Mouse (Mus musculus) right cerebral cortex, postnatal 25 days (tissue): Measurements from ENCODE around the gene Acss2.

Experiments used
- DNase-seq: peaks from one replicate; pipeline ENCODE4 v3.0.0; 2022

Gene Acss2

GRCm38 (mm10) chr2:155630590-155631416 is 113.1 kb downstream of the Acss2 start:
- no peak for DNase-seq

- DNase-seq: no peak
Measured at GRCm38 (mm10) chr2:155632138-155632936, 114.6 kb downstream of the Acss2 start.

- DNase-seq: no peak
Measured at GRCm38 (mm10) chr2:155633121-155633520, 115.4 kb downstream of the Acss2 start.

DNA sequence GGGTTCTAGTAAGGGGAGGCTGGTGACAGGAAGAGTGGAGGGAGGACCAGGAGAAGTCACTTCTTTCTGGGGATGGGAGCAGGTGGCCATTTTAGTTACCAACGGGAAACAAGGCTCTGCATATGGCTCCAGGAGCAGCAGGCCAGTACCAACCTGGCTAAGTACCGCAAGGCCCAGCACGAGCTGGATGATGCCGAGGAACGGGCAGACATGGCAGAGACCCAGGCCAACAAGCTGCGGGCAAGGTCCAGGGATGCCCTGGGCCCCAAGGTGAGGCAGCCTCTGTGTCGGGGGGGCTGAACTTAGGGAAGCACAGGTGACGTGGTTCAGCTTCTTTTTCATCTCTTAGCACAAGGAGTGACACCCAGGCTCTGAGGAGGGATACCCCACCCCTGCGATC is 116.0 kb downstream of the Acss2 start:
- no peak for DNase-seq

DNA sequence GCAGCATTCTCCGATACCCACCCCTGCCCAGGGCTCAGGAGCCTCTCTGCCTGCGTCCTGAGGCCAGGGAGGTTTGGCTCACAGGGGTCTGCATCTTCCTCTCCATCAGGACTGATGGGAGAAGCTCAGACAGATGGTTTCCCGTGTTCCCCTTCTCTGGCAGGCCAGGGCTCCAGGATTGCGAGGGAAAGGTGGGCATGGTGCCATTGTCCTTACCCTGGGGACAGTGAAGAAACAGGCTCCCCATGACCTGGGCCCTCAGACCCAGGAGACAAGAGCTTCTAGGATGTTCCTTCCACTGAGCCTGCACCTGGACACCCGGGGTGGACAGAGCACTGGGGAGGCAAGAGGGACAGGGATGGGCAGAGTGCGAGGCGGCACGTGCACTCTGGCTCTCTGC is 116.8 kb downstream of the Acss2 start:
- no peak for DNase-seq
